Mouse (Mus musculus) c-Kit-negative CD71-positive TER-119-positive erythroid progenitor cells, embryonic 14.5 days (primary cell): ENCODE measurements around the gene 9530068E07Rik.

ENCODE experiments used
- DNase-seq: peaks from one replicate; pipeline ENCODE4 v3.0.0-alpha.2; 2013; ENCODE audit warnings: low read depth, low spot score

The 9530068E07Rik gene

GRCm38 (mm10) chr11:52421053-52421778 lies 25.0 kb downstream of the 9530068E07Rik start:
- DNase-seq = peak; percentile 40

- no peak for DNase-seq
These were observed 33.2 kb downstream of the 9530068E07Rik start for GRCm38 (mm10) chr11:52429440-52429839.

GRCm38 (mm10) chr11:52431594-52431993 lies 35.4 kb downstream of the 9530068E07Rik start:
- no peak for DNase-seq

GRCm38 (mm10) chr11:52432148-52432547 lies 35.9 kb downstream of the 9530068E07Rik start:
- DNase-seq = no peak

GRCm38 (mm10) chr11:52433076-52433796 lies 37.0 kb downstream of the 9530068E07Rik start:
- no peak for DNase-seq

- no peak for DNase-seq
These were observed 37.6 kb downstream of the 9530068E07Rik start for GRCm38 (mm10) chr11:52433797-52434195.

GRCm38 (mm10) chr11:52435466-52435865 lies 39.2 kb downstream of the 9530068E07Rik start:
- no peak for DNase-seq

GRCm38 (mm10) chr11:52437123-52437522 lies 40.9 kb downstream of the 9530068E07Rik start:
- no peak for DNase-seq

GRCm38 (mm10) chr11:52441096-52441495 lies 44.9 kb downstream of the 9530068E07Rik start:
- DNase-seq = no peak

- no peak for DNase-seq
These were observed 51.0 kb downstream of the 9530068E07Rik start for GRCm38 (mm10) chr11:52447242-52447641.

- no peak for DNase-seq
These were observed 52.8 kb downstream of the 9530068E07Rik start for GRCm38 (mm10) chr11:52449004-52449403.

GRCm38 (mm10) chr11:52458281-52458680 lies 62.1 kb downstream of the 9530068E07Rik start:
- no peak for DNase-seq
